Mouse (Mus musculus): Measurements from ENCODE around the gene Hoxb4. TPM values are rescaled to one million over a fixed set of nuclear protein-coding genes. Genes with fewer than 3 reads are reported as not detected.

Hoxb4 gene
- total and polyA plus RNA-seq, 3 experiments: 2.7 to 5.5 (median 3.3) TPM

DNA sequence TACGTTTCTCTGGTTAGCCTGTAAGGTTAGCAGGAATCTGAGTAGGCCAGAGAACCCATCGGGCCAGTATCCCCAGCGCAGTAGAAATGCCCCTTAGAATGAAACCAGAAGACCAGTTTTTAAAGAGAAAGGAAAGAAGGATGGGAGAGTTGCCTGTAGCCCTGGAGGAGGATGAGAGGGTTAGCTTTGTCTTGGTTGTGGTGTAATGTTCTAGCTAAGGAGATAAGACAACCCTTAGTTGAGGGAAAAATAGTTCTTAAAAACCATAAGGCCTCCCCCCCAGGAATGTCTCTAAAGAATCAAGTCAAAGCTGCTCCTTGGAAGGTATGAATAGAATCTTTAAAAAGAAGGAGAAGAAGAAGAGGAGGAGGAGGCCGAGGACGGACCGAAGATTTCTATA is 4.7 kb downstream of the Hoxb4 start:
- Histone ChIP-seq H3K27me3 (replicated peaks) (no peaks in the 10 kb centered on the region), H3K27ac (ENCODE audit: insufficient read depth, low read depth) (no peak overlapping the region)

GRCm38 (mm10) chr11:96323154-96323553 is 5.1 kb downstream of the Hoxb4 start, which contains the start of gene Hoxb3:
Gene Hoxb3 (plus strand): TSS chr11:96323326.
- Histone ChIP-seq H3K79me2 (replicated peaks; ENCODE audit: control insufficient read depth, extremely low read depth, insufficient read depth, poor library complexity, severe bottlenecking) (no peaks in the 10 kb centered on the region), H3K9ac (ENCODE audit: insufficient read depth, low read depth) (no peak within 1 kb of the TSS), H3K27ac (ENCODE audit: insufficient read depth, low read depth) (no peak within 1 kb of the TSS), H3K36me3 (replicated peaks in 1 of 2; ENCODE audit: control insufficient read depth in 1 of 2, insufficient read depth in 1 of 2, low read length in 1 of 2) (peaks cover 0 to 11% of the 10 kb centered on the region in 2 experiments), H3K27me3 (replicated peaks) (no peaks in the 10 kb centered on the region), H3K9me3 (replicated peaks; ENCODE audit: low read length) (no peaks in the 10 kb centered on the region), H3K4me1 (ENCODE audit: control insufficient read depth in 1 of 2, insufficient read depth in 2 of 2) (peaks cover 0 to 7% of the 10 kb centered on the region in 2 experiments; a peak in 2 of 4 replicates), H3K4me2 (ENCODE audit: insufficient read depth, low read depth, poor library complexity, severe bottlenecking) (no peak within 1 kb of the TSS), H3K4me3 (replicated peaks in 1 of 3; ENCODE audit: low read depth in 2 of 3, low read length in 2 of 3, poor library complexity in 1 of 3) (no peak within 1 kb of the TSS)
- dilution Hi-C loops (cut with MboI; ENCODE audit: extremely low pct_ligation_motif_present, extremely low pct_unique_long_range_greater_than_20kb, low sequenced_read_pairs) (no loop called here), in situ Hi-C loops (cut with MboI; ENCODE audit: low pct_ligation_motif_present, low pct_unique_long_range_greater_than_20kb, low sequenced_read_pairs) (loop anchor here (25.0 kb wide), 1 partner anchor 214 kb away; no protein-coding TSS in a partner anchor)
- DNase-seq (ENCODE audit: extremely low read depth): no peak
- no peak for TF ChIP-seq UBTF (IDR thresholded peaks at IDR 0.05; ENCODE audit: low read depth, low read length)
- TF ChIP-seq TCF12 (IDR thresholded peaks at IDR 0.05; ENCODE audit: low read depth, low read length): no peak
- no peak for TF ChIP-seq PAX5 (IDR thresholded peaks at IDR 0.05; ENCODE audit: low read length)
- no peak for TF ChIP-seq ELF1 (IDR thresholded peaks at IDR 0.05; ENCODE audit: low read depth, low read length)
- no peak for TF ChIP-seq EP300 (IDR thresholded peaks at IDR 0.05; ENCODE audit: low read length)
- no peak for TF ChIP-seq MYC (IDR thresholded peaks at IDR 0.05; ENCODE audit: low read depth, low read length)
- no peak for TF ChIP-seq NELFE (IDR thresholded peaks at IDR 0.05; ENCODE audit: low read depth, low read length)
- no peak for TF ChIP-seq MAZ (IDR thresholded peaks at IDR 0.05; ENCODE audit: low read depth, low read length)
- TF ChIP-seq E2F4 (IDR thresholded peaks at IDR 0.05; ENCODE audit: insufficient replicate concordance, low read depth, low read length): no peak
- no peak for TF ChIP-seq ZKSCAN1 (IDR thresholded peaks at IDR 0.05; ENCODE audit: borderline replicate concordance, low read depth, low read length)
- TF ChIP-seq KAT2A (IDR thresholded peaks at IDR 0.05; ENCODE audit: insufficient replicate concordance, low read length): no peak
- TF ChIP-seq RCOR1 (conservative IDR thresholded peaks at IDR 0.05; ENCODE audit: low read depth, low read length): no peak
- TF ChIP-seq HCFC1 (IDR thresholded peaks at IDR 0.05; ENCODE audit: low read depth, low read length): no peak

More for the DNA sequence above, 4.7 kb downstream of the Hoxb4 start:
- H3K9me3 ChIP-seq (replicated peaks; ENCODE audit: low read length): no peaks in the 10 kb centered on the region
- H3K79me2 ChIP-seq (replicated peaks; ENCODE audit: control insufficient read depth, extremely low read depth, insufficient read depth, poor library complexity, severe bottlenecking): no peaks in the 10 kb centered on the region
- in situ Hi-C loops (cut with MboI; ENCODE audit: low pct_ligation_motif_present, low pct_unique_long_range_greater_than_20kb, low sequenced_read_pairs): loop anchor here (25.0 kb wide), 1 partner anchor 215 kb away; no protein-coding TSS in a partner anchor
- dilution Hi-C loops (cut with MboI; ENCODE audit: extremely low pct_ligation_motif_present, extremely low pct_unique_long_range_greater_than_20kb, low sequenced_read_pairs): no loop called here
- H3K4me1 ChIP-seq (ENCODE audit: control insufficient read depth in 1 of 2, insufficient read depth in 2 of 2): peaks cover 3 to 11% of the 10 kb centered on the region in 2 experiments; a peak in 2 of 4 replicates
- no peak for DNase-seq (ENCODE audit: extremely low read depth)
- H3K36me3 ChIP-seq (replicated peaks in 1 of 2; ENCODE audit: control insufficient read depth in 1 of 2, insufficient read depth in 1 of 2, low read length in 1 of 2): peaks cover 0 to 11% of the 10 kb centered on the region in 2 experiments
- TF ChIP-seq IRF4 (IDR thresholded peaks at IDR 0.05; ENCODE audit: low read depth, low read length) (no peak), NRF1 (IDR thresholded peaks at IDR 0.05; ENCODE audit: low read depth, low read length) (no peak), NELFE (IDR thresholded peaks at IDR 0.05; ENCODE audit: low read depth, low read length) (no peak), ZKSCAN1 (IDR thresholded peaks at IDR 0.05; ENCODE audit: borderline replicate concordance, low read depth, low read length) (no peak)
- H3K9ac ChIP-seq (ENCODE audit: insufficient read depth, low read depth): no peak overlapping the region
- no peak overlapping the region for H3K4me3 ChIP-seq (replicated peaks in 1 of 3; ENCODE audit: low read depth in 2 of 3, low read length in 2 of 3, poor library complexity in 1 of 3)
- no peak overlapping the region for H3K4me2 ChIP-seq (ENCODE audit: insufficient read depth, low read depth, poor library complexity, severe bottlenecking)
